Mouse (Mus musculus) kidney, postnatal 25 days (tissue): ENCODE data around the gene Akt1s1.

Experiments
- DNase-seq, 2 experiments: peaks; one replicate each; pipeline ENCODE4 v3.0.0; 2021; ENCODE audit warnings: mixed read lengths in 2 of 2

Akt1s1 gene

DNA sequence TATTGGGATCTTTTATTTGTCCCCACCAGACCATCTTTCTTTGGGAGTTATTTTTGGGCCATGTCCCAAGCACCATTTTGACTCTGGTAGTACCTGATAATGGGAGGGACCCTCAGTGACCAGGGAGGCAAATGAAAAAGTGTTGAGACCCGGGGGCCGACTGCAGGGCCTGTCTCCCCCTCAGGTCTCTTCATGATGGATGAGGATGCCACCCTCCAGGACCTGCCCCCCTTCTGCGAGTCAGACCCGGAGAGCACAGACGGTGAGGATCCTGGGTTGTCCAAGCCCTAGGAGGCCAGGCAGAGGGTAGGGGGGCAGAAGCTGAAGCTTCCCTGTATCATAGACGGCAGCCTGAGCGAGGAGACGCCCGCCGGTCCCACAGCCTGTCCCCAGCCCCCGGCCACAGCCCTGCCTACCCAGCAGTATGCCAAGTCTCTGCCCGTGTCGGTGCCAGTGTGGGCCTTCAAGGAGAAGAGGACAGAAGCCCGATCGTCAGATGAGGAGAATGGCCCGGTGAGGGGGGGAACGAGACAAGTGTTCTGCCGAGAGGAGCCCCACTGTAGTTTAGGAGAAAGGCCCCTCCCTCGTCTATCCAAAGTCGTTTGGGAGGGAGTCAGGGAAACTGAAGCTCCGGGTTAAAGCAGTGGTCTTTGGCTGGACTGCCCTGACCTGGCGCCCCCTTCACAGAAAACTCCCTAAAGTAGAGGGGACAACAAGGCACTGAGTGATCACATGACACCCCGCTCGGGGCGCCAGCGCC lies 5.0 kb downstream of the Akt1s1 start:
- DNase-seq = peak in 1 of 2 experiments; percentile 63

GRCm38 (mm10) chr7:44854356-44855031 lies 5.7 kb downstream of the Akt1s1 start:
- peak; percentile 92 to 98 for DNase-seq

- peak in 1 of 2 experiments; percentile 57 for DNase-seq
These were observed 6.2 kb downstream of the Akt1s1 start for GRCm38 (mm10) chr7:44855036-44855435.

DNA sequence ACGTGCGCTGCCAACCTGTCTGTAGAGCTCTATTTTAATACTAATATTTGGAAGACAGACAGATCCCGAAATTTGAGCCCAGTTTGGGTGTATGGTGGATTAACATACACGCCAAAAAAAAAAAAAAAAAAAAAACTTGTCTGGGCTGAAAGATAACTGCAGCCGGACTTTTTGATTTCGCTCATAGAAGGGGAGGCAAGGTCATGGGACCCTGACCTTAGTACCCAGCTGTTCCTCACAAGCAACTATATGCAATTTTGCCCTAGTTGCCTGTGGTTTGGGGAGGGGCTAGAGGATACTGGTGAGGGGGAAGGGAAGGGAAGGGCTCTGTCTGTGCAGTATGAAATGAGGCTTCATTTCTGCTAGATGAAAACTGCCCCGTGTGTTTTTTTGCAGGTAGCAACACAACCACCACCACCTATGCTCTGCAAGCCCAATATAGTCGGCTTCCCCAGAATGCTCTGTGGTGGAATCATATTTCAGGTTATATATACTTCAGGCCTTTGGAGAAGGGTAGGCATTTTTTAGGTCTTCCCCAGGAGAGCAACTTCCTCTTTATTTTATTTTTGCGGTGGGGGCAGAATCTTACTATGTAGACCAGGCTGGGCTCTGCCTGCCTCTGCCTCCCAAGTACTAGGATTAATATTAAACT lies 7.6 kb downstream of the Akt1s1 start:
- no peak for DNase-seq

GRCm38 (mm10) chr7:44857042-44857552 lies 8.3 kb downstream of the Akt1s1 start, which contains the start of gene Pnkp:
Pnkp (plus strand) TSS chr7:44857139.
- peak; percentile 86 to 90 for DNase-seq

DNA sequence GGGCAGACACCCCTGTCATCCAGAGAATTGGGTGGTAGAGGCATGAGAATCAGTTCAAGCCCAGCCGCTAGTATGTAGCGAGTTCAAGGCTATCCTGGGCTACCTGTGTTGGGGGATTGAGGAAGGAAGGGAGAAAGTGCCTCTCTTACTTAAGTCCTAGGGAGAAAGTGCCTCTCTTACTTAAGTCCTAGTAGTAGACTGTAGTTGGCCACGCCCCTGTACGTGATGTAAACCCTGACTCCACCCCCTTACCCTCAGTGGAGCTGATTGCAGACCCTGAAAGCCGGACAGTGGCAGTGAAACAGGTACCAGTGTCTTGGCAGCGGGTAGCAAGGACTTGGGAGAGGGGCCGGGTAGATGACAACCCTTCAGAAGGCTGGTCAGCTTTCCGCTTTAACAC lies 9.1 kb downstream of the Akt1s1 start:
- DNase-seq = peak; percentile 56 to 61

- DNase-seq = no peak
These were observed 11.1 kb downstream of the Akt1s1 start for GRCm38 (mm10) chr7:44859896-44860295.

DNA sequence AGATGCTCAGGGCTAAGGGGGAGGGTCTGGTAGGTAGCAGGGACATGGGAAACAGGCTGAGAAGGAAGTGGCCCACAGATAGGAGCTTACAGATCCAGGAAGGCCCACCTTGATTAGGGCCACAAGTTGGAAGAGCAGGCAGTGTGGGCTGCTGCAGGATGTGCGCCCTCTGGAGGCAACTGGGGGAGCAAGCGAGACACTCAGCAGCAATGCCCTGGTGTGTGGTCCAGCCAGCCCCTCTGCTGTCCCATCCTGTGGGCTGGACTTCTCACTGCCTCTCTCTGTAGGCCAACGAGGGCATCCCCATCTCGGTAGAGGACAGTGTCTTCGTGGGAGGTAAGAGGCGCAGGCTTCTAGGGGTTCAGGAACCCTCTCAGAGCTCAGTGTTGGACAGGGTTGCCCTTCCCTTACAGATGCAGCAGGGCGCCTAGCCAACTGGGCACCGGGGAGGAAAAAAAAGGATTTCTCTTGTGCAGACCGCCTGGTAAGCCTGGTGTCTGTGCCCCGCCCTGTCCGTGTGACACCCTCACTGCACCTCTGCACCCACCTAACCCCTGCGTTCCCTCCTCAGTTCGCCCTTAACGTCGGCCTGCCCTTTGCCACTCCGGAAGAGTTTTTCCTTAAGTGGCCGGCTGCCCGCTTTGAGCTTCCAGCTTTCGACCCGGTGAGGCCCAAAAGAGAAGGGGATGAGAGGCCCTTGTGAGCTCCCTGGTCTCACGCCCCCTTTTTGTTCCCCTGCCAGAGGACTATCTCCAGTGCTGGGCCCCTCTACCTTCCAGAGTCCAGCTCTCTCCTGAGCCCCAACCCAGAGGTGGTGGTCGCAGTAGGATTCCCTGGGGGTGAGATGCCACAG lies 12.0 kb downstream of the Akt1s1 start:
- DNase-seq = peak; percentile 71 to 79

- no peak for DNase-seq
These were observed 12.6 kb downstream of the Akt1s1 start for GRCm38 (mm10) chr7:44861429-44861816.

- DNase-seq = no peak
These were observed 13.6 kb downstream of the Akt1s1 start for GRCm38 (mm10) chr7:44862434-44862833.

- DNase-seq = no peak
These were observed 14.4 kb downstream of the Akt1s1 start for GRCm38 (mm10) chr7:44863210-44863609.

- DNase-seq = peak in 1 of 2 experiments; percentile 33
These were observed 15.2 kb downstream of the Akt1s1 start for GRCm38 (mm10) chr7:44863982-44864494.

GRCm38 (mm10) chr7:44864595-44865542 lies 16.1 kb downstream of the Akt1s1 start:
- DNase-seq = peak in 1 of 2 experiments; percentile 48

DNA sequence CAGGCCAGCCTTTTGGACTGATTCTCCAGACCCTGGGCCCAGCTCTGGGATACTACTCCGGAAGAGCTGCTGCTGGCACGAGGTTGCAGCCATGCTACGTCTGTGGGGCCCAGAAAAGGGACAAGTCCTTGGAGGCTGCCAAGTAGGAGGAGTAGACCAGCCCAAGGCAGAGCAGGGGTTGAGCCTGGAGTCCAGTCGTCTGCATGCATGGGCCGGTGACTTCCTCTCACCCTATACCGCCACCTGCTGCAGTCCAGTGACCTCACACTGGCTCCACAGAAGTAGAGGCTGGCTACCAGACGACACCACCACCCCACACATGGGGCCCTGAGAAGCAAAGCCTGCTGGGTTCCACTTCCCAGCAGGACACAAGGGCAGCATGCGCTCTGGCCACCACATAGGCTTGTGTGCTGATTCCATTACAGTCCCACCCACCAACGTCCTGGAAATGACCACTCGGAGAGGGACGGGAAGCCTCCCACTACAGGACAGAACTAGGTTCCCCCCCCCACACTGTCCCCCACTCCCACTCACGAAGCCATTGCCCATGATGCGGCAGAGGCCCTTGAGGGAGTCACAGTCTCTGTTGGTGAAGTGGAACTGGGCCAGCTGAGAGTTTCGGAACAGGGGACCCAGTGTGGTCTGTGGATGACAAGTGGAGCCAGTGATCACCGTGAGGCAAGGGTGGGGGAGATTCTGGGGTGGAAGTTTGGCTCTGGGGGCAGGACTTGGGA lies 17.7 kb downstream of the Akt1s1 start:
- DNase-seq = peak; percentile 60 to 89

- DNase-seq = peak in 1 of 2 experiments; percentile 66
These were observed 18.4 kb downstream of the Akt1s1 start for GRCm38 (mm10) chr7:44867010-44867702.

GRCm38 (mm10) chr7:44867802-44868201 lies 19.0 kb downstream of the Akt1s1 start:
- DNase-seq = peak in 1 of 2 experiments; percentile 35

GRCm38 (mm10) chr7:44868465-44868864 lies 19.7 kb downstream of the Akt1s1 start:
- DNase-seq = peak; percentile 40 to 69

GRCm38 (mm10) chr7:44868919-44869696 lies 20.3 kb downstream of the Akt1s1 start:
- DNase-seq = peak; percentile 70 to 87
